Mouse (Mus musculus): Measurements from ENCODE around the gene Pnmal1. TPM values are rescaled to one million over a fixed set of nuclear protein-coding genes. Genes with fewer than 3 reads are reported as not detected.

Pnmal1 gene
- 0.09 TPM in 2 replicates for polyA plus RNA-seq (2015; fragmentation: Nextera tagmentation; extraction: Ambion mirVana)

- no peak for ATAC-seq (replicated peaks; ENCODE audit: extremely low read depth, insufficient read depth, low FRiP score)
- WGBS = 27% methylated on average over 17 of the region's 17 CpGs
- Histone ChIP-seq H3K4me1 (ENCODE audit: control insufficient read depth, insufficient read depth, low read length) (no peaks in the 10 kb centered on the region), H3K9me3 (replicated peaks; ENCODE audit: control insufficient read depth, low read length) (no peaks in the 10 kb centered on the region), H3K4me3 (ENCODE audit: low read length) (no peak within 1 kb of the TSS), H3K27me3 (ENCODE audit: control insufficient read depth, insufficient read depth, low read length) (peaks cover 2% of the 10 kb centered on the region; the same call in 1 of the 2 replicates), H3K9ac (ENCODE audit: low read length) (no peak within 1 kb of the TSS), H3K27ac (ENCODE audit: low read length) (no peak within 1 kb of the TSS), H3K4me2 (ENCODE audit: low read depth, low read length) (no peak within 1 kb of the TSS), H3K36me3 (ENCODE audit: control insufficient read depth, insufficient read depth) (no peaks in the 10 kb centered on the region)
Measured at GRCm38 (mm10) chr7:16959539-16960187, at the start of gene Pnmal1. Gene Pnmal1 (plus strand): TSS chr7:16959679.

- Histone ChIP-seq H3K9ac (ENCODE audit: low read length) (no peak overlapping the region), H3K4me2 (ENCODE audit: low read depth, low read length) (no peak overlapping the region), H3K36me3 (ENCODE audit: control insufficient read depth, insufficient read depth) (peaks cover 8% of the 10 kb centered on the region), H3K4me3 (ENCODE audit: low read length) (no peak overlapping the region), H3K27me3 (ENCODE audit: control insufficient read depth, insufficient read depth, low read length) (peaks cover 21% of the 10 kb centered on the region; the same call in 1 of the 2 replicates), H3K27ac (ENCODE audit: low read length) (no peak overlapping the region), H3K4me1 (ENCODE audit: control insufficient read depth, insufficient read depth, low read length) (peaks cover 41% of the 10 kb centered on the region), H3K9me3 (replicated peaks; ENCODE audit: control insufficient read depth, low read length) (no peaks in the 10 kb centered on the region)
- no peak for ATAC-seq (replicated peaks; ENCODE audit: extremely low read depth, insufficient read depth, low FRiP score)
- WGBS = 38% methylated on average over 10 of the region's 10 CpGs
Measured at GRCm38 (mm10) chr7:16909909-16910308, 49.6 kb upstream of the Pnmal1 start.

DNA sequence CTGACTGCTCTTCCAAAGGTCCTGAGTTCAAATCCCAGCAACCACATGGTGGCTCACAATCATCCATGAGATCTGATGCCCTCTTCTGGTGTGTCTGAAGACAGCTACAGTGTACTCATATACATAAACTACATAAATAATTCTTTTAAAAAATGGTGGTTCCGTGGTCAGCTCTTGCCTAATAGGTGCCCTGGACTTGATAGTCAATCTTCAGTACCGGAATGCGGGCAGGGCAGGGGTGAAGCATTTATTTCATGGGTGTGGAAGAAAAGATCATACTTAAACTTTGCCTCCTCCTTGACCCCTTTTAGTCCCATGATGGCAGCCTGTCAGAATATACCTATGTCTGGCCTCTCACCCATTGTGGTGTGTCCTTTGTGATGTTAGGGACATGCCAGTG is 47.6 kb upstream of the Pnmal1 start:
- H3K27me3 ChIP-seq (ENCODE audit: control insufficient read depth, insufficient read depth, low read length) = peaks cover 11% of the 10 kb centered on the region; the same call in 1 of the 2 replicates
- no peaks in the 10 kb centered on the region for H3K9me3 ChIP-seq (replicated peaks; ENCODE audit: control insufficient read depth, low read length)
- H3K4me1 ChIP-seq (ENCODE audit: control insufficient read depth, insufficient read depth, low read length) = peaks cover 32% of the 10 kb centered on the region
- H3K36me3 ChIP-seq (ENCODE audit: control insufficient read depth, insufficient read depth) = peaks cover 26% of the 10 kb centered on the region
- 90% methylated on average over 3 of the region's 3 CpGs for WGBS
- no peak for ATAC-seq (replicated peaks; ENCODE audit: extremely low read depth, insufficient read depth, low FRiP score)
- no peak overlapping the region for H3K9ac ChIP-seq (ENCODE audit: low read length)
- H3K4me2 ChIP-seq (ENCODE audit: low read depth, low read length) = no peak overlapping the region
- no peak overlapping the region for H3K4me3 ChIP-seq (ENCODE audit: low read length)
- H3K27ac ChIP-seq (ENCODE audit: low read length) = no peak overlapping the region

- no peaks in the 10 kb centered on the region for H3K9me3 ChIP-seq (replicated peaks; ENCODE audit: control insufficient read depth, low read length)
- H3K9ac ChIP-seq (ENCODE audit: low read length) = no peak overlapping the region
- no peak overlapping the region for H3K4me2 ChIP-seq (ENCODE audit: low read depth, low read length)
- H3K27ac ChIP-seq (ENCODE audit: low read length) = no peak overlapping the region
- peaks cover 31% of the 10 kb centered on the region for H3K36me3 ChIP-seq (ENCODE audit: control insufficient read depth, insufficient read depth)
- H3K27me3 ChIP-seq (ENCODE audit: control insufficient read depth, insufficient read depth, low read length) = peaks cover 7% of the 10 kb centered on the region; the same call in 1 of the 2 replicates
- no peak for ATAC-seq (replicated peaks; ENCODE audit: extremely low read depth, insufficient read depth, low FRiP score)
- WGBS = 80% methylated on average over 6 of the region's 6 CpGs
- peaks cover 33% of the 10 kb centered on the region for H3K4me1 ChIP-seq (ENCODE audit: control insufficient read depth, insufficient read depth, low read length)
- H3K4me3 ChIP-seq (ENCODE audit: low read length) = no peak overlapping the region
Measured at GRCm38 (mm10) chr7:16912360-16912759, 47.1 kb upstream of the Pnmal1 start.

DNA sequence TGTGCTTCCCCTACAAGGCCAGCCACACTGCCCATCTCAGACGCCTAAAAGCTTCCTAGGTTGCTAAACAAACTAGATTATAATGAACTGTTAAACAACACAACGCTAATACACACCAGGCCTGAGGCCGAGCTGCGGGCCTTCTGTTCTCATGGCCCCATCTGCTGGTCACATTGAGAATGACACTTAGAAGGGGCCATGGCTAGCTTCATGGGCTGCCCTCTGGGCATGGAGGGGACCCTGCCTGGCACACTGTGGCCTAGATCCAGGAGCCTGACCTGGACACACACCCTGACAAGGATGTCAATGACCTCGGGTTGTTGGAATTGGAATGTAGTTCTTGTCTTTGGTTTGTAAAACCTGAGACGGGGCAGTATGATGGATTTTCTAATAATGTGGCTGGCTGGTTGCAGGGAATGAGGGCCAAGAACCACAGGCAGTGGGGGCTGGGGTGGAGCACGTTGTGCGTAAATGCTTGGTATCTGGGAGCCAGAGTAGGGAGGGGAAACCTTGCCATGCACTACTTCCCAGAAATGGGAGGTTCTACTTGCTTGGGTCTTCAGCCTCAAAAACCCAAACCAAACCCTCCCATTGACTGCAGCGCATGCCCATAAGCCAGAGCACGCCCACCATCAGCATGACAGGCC is 45.5 kb upstream of the Pnmal1 start:
- Histone ChIP-seq H3K27ac (ENCODE audit: low read length) (no peak overlapping the region), H3K4me1 (ENCODE audit: control insufficient read depth, insufficient read depth, low read length) (peaks cover 19% of the 10 kb centered on the region), H3K4me3 (ENCODE audit: low read length) (no peak overlapping the region), H3K9ac (ENCODE audit: low read length) (no peak overlapping the region), H3K27me3 (ENCODE audit: control insufficient read depth, insufficient read depth, low read length) (peaks cover 7% of the 10 kb centered on the region; the same call in 1 of the 2 replicates), H3K36me3 (ENCODE audit: control insufficient read depth, insufficient read depth) (peaks cover 44% of the 10 kb centered on the region), H3K4me2 (ENCODE audit: low read depth, low read length) (no peak overlapping the region), H3K9me3 (replicated peaks; ENCODE audit: control insufficient read depth, low read length) (no peaks in the 10 kb centered on the region)
- WGBS = 34% methylated on average over 10 of the region's 10 CpGs
- ATAC-seq (replicated peaks; ENCODE audit: extremely low read depth, insufficient read depth, low FRiP score) = peak; percentile 38

DNA sequence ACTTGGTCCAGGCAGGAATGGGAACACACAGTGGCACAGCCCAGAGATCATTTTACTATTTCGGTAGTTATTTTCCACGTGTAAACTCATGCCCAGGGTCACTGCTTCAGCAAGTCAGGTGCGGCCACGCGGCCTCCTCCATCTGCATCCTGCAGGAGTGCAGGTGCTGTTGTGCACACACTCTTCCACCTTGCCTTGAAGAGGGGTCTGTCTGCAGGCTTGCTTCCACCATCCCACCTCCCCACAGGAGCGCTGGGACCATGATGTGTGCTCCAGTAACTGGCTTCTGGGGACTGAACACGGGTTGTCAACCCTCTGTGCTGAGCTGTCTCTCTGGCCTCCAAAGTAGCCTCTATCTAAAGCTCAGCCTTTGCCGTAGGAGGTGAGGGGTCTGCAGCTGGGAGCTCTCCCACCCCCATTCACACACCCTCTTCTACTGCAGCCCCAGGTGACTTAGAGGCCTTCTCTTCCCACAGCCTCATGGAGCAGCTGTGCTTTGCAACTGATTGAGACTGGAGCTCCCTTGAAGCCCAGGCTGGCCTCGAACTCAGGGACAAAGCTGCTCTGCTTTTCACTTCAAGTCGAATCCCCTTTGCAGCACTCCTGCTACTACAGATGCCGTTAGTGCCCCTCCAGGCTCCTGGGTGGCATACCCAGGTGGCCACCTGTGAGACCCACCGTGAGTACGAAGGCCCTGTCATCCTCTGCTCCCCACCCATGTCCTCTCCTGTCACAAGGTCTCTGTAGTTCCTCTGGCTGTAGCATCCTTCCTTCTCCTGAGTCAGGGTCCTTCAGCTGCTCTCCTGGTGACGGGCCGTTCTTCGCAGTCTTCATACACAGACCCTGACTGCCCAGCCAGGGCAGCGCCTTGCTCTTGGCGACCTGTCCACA is 44.8 kb upstream of the Pnmal1 start:
- H3K36me3 ChIP-seq (ENCODE audit: control insufficient read depth, insufficient read depth) = peaks cover 44% of the 10 kb centered on the region
- no peak overlapping the region for H3K27ac ChIP-seq (ENCODE audit: low read length)
- ATAC-seq (replicated peaks; ENCODE audit: extremely low read depth, insufficient read depth, low FRiP score) = no peak
- H3K9ac ChIP-seq (ENCODE audit: low read length) = no peak overlapping the region
- no peak overlapping the region for H3K4me2 ChIP-seq (ENCODE audit: low read depth, low read length)
- 85% methylated on average over 18 of the region's 18 CpGs for WGBS
- peaks cover 7% of the 10 kb centered on the region; the same call in 1 of the 2 replicates for H3K27me3 ChIP-seq (ENCODE audit: control insufficient read depth, insufficient read depth, low read length)
- H3K9me3 ChIP-seq (replicated peaks; ENCODE audit: control insufficient read depth, low read length) = no peaks in the 10 kb centered on the region
- H3K4me1 ChIP-seq (ENCODE audit: control insufficient read depth, insufficient read depth, low read length) = peaks cover 19% of the 10 kb centered on the region
- H3K4me3 ChIP-seq (ENCODE audit: low read length) = no peak overlapping the region

- Histone ChIP-seq H3K9ac (ENCODE audit: low read length) (no peak overlapping the region), H3K27ac (ENCODE audit: low read length) (no peak overlapping the region), H3K4me2 (ENCODE audit: low read depth, low read length) (no peak overlapping the region), H3K36me3 (ENCODE audit: control insufficient read depth, insufficient read depth) (peaks cover 44% of the 10 kb centered on the region), H3K4me3 (ENCODE audit: low read length) (no peak overlapping the region), H3K27me3 (ENCODE audit: control insufficient read depth, insufficient read depth, low read length) (0 out of 2 replicates have a peak, but pooled peaks cover 2% of the 10 kb centered on the region), H3K4me1 (ENCODE audit: control insufficient read depth, insufficient read depth, low read length) (peaks cover 21% of the 10 kb centered on the region), H3K9me3 (replicated peaks; ENCODE audit: control insufficient read depth, low read length) (no peaks in the 10 kb centered on the region)
- no peak for ATAC-seq (replicated peaks; ENCODE audit: extremely low read depth, insufficient read depth, low FRiP score)
- WGBS = 83% methylated on average over 32 of the region's 32 CpGs
Measured at GRCm38 (mm10) chr7:16915461-16916340, 43.8 kb upstream of the Pnmal1 start.
